Mouse (Mus musculus): ENCODE measurements around the gene Ghrhr.

Ghrhr gene

GRCm38 (mm10) chr6:55396176-55396575 lies 20.1 kb downstream of the Ghrhr start:
- DNase-seq (ENCODE audit: low read depth, low spot score) = no peak

- no peak for DNase-seq (ENCODE audit: low read depth, low spot score)
These were observed 20.5 kb downstream of the Ghrhr start for GRCm38 (mm10) chr6:55396622-55397041.

GRCm38 (mm10) chr6:55398869-55399628 lies 23.0 kb downstream of the Ghrhr start:
- DNase-seq (ENCODE audit: low read depth, low spot score) = no peak

GRCm38 (mm10) chr6:55399910-55400309 lies 23.8 kb downstream of the Ghrhr start:
- DNase-seq (ENCODE audit: low read depth, low spot score) = no peak

- no peak for DNase-seq (ENCODE audit: low read depth, low spot score)
These were observed 26.1 kb downstream of the Ghrhr start for GRCm38 (mm10) chr6:55402041-55402776.

- no peak for DNase-seq (ENCODE audit: low read depth, low spot score)
These were observed 27.6 kb downstream of the Ghrhr start for GRCm38 (mm10) chr6:55403411-55404309.

GRCm38 (mm10) chr6:55404421-55404990 lies 28.4 kb downstream of the Ghrhr start:
- no peak for DNase-seq (ENCODE audit: low read depth, low spot score)

- no peak for DNase-seq (ENCODE audit: low read depth, low spot score)
These were observed 31.2 kb downstream of the Ghrhr start for GRCm38 (mm10) chr6:55407345-55407744.

GRCm38 (mm10) chr6:55410119-55410775 lies 34.2 kb downstream of the Ghrhr start:
- DNase-seq (ENCODE audit: low read depth, low spot score) = no peak

GRCm38 (mm10) chr6:55410977-55411376 lies 34.9 kb downstream of the Ghrhr start:
- no peak for DNase-seq (ENCODE audit: low read depth, low spot score)

GRCm38 (mm10) chr6:55416202-55416601 lies 40.1 kb downstream of the Ghrhr start:
- DNase-seq (ENCODE audit: low read depth, low spot score) = no peak

GRCm38 (mm10) chr6:55418746-55419410 lies 42.8 kb downstream of the Ghrhr start:
- no peak for DNase-seq (ENCODE audit: low read depth, low spot score)

- DNase-seq (ENCODE audit: low read depth, low spot score) = no peak
These were observed 44.3 kb downstream of the Ghrhr start for GRCm38 (mm10) chr6:55420411-55420810.

GRCm38 (mm10) chr6:55420869-55421361 lies 44.8 kb downstream of the Ghrhr start:
- DNase-seq (ENCODE audit: low read depth, low spot score) = no peak

GRCm38 (mm10) chr6:55432121-55432520 lies 56.0 kb downstream of the Ghrhr start:
- no peak for DNase-seq (ENCODE audit: low read depth, low spot score)

GRCm38 (mm10) chr6:55434360-55434759 lies 58.3 kb downstream of the Ghrhr start:
- no peak for DNase-seq (ENCODE audit: low read depth, low spot score)

GRCm38 (mm10) chr6:55435266-55436159 lies 59.4 kb downstream of the Ghrhr start:
- no peak for DNase-seq (ENCODE audit: low read depth, low spot score)

- DNase-seq (ENCODE audit: low read depth, low spot score) = no peak
These were observed 61.8 kb downstream of the Ghrhr start for GRCm38 (mm10) chr6:55437919-55438318.

All from retina, adult 2 months (tissue).